Mouse (Mus musculus): Measurements from ENCODE around the gene Gm45233. TPM values are rescaled to one million over a fixed set of nuclear protein-coding genes. Genes with fewer than 3 reads are reported as not detected.

Gm45233 gene
- polyA plus RNA-seq, 1 experiment: 0.75 TPM

- TF ChIP-seq GATA1 (IDR thresholded peaks at IDR 0.05; ENCODE audit: borderline replicate concordance, low read length) (no peak), FLI1 (IDR thresholded peaks at IDR 0.05; ENCODE audit: low read length) (no peak)
- Histone ChIP-seq H3K27me3 (replicated peaks) (no peaks in the 10 kb centered on the region), H3K9me3 (no peaks in the 10 kb centered on the region), H3K36me3 (replicated peaks; ENCODE audit: low read length) (peaks cover 27% of the 10 kb centered on the region), H3K4me1 (peaks cover 92% of the 10 kb centered on the region), H3K4me3 (replicated peaks) (peak overlapping the region; percentile 92)
These were observed 607 bp upstream of the Gm45233 start for GRCm38 (mm10) chr7:43443126-43443916.

GRCm38 (mm10) chr7:43447801-43448200 lies 3.9 kb downstream of the Gm45233 start:
- H3K4me1 ChIP-seq: peaks cover 89% of the 10 kb centered on the region
- peaks cover 69% of the 10 kb centered on the region for H3K36me3 ChIP-seq (replicated peaks; ENCODE audit: low read length)
- H3K4me3 ChIP-seq (replicated peaks): no peak overlapping the region
- TF ChIP-seq GATA1 (IDR thresholded peaks at IDR 0.05; ENCODE audit: borderline replicate concordance, low read length): no peak
- no peak for TF ChIP-seq FLI1 (IDR thresholded peaks at IDR 0.05; ENCODE audit: low read length)
- no peaks in the 10 kb centered on the region for H3K9me3 ChIP-seq
- no peaks in the 10 kb centered on the region for H3K27me3 ChIP-seq (replicated peaks)

- Histone ChIP-seq H3K27me3 (replicated peaks) (no peaks in the 10 kb centered on the region), H3K9me3 (no peaks in the 10 kb centered on the region), H3K4me1 (peaks cover 90% of the 10 kb centered on the region), H3K36me3 (replicated peaks; ENCODE audit: low read length) (peaks cover 73% of the 10 kb centered on the region), H3K4me3 (replicated peaks) (peak overlapping the region; percentile 59)
- no peak for TF ChIP-seq GATA1 (IDR thresholded peaks at IDR 0.05; ENCODE audit: borderline replicate concordance, low read length)
- no peak for TF ChIP-seq FLI1 (IDR thresholded peaks at IDR 0.05; ENCODE audit: low read length)
These were observed 4.3 kb downstream of the Gm45233 start for GRCm38 (mm10) chr7:43448246-43448645.

GRCm38 (mm10) chr7:43449811-43450210 lies 5.9 kb downstream of the Gm45233 start:
- Histone ChIP-seq H3K27me3 (replicated peaks) (no peaks in the 10 kb centered on the region), H3K4me1 (peaks cover 87% of the 10 kb centered on the region), H3K4me3 (replicated peaks) (no peak overlapping the region), H3K9me3 (no peaks in the 10 kb centered on the region), H3K36me3 (replicated peaks; ENCODE audit: low read length) (peaks cover 89% of the 10 kb centered on the region)
- no peak for TF ChIP-seq FLI1 (IDR thresholded peaks at IDR 0.05; ENCODE audit: low read length)
- no peak for TF ChIP-seq GATA1 (IDR thresholded peaks at IDR 0.05; ENCODE audit: borderline replicate concordance, low read length)

- no peaks in the 10 kb centered on the region for H3K27me3 ChIP-seq (replicated peaks)
- TF ChIP-seq FLI1 (IDR thresholded peaks at IDR 0.05; ENCODE audit: low read length): no peak
- TF ChIP-seq GATA1 (IDR thresholded peaks at IDR 0.05; ENCODE audit: borderline replicate concordance, low read length): no peak
- peaks cover 68% of the 10 kb centered on the region for H3K4me1 ChIP-seq
- H3K4me3 ChIP-seq (replicated peaks): no peak overlapping the region
- H3K36me3 ChIP-seq (replicated peaks; ENCODE audit: low read length): peaks cover 96% of the 10 kb centered on the region
- H3K9me3 ChIP-seq: no peaks in the 10 kb centered on the region
These were observed 7.8 kb downstream of the Gm45233 start for GRCm38 (mm10) chr7:43451726-43452125.

GRCm38 (mm10) chr7:43452609-43453008 lies 8.7 kb downstream of the Gm45233 start:
- H3K36me3 ChIP-seq (replicated peaks; ENCODE audit: low read length): peaks cover 97% of the 10 kb centered on the region
- H3K4me1 ChIP-seq: peaks cover 59% of the 10 kb centered on the region
- TF ChIP-seq FLI1 (IDR thresholded peaks at IDR 0.05; ENCODE audit: low read length) (no peak), GATA1 (IDR thresholded peaks at IDR 0.05; ENCODE audit: borderline replicate concordance, low read length) (no peak)
- H3K27me3 ChIP-seq (replicated peaks): no peaks in the 10 kb centered on the region
- H3K4me3 ChIP-seq (replicated peaks): no peak overlapping the region
- no peaks in the 10 kb centered on the region for H3K9me3 ChIP-seq

- Histone ChIP-seq H3K27me3 (replicated peaks) (no peaks in the 10 kb centered on the region), H3K4me1 (peaks cover 47% of the 10 kb centered on the region), H3K9me3 (no peaks in the 10 kb centered on the region), H3K36me3 (replicated peaks; ENCODE audit: low read length) (peaks cover 94% of the 10 kb centered on the region), H3K4me3 (replicated peaks) (no peak overlapping the region)
- no peak for TF ChIP-seq GATA1 (IDR thresholded peaks at IDR 0.05; ENCODE audit: borderline replicate concordance, low read length)
These were observed 9.8 kb downstream of the Gm45233 start for GRCm38 (mm10) chr7:43453599-43454355.

- Histone ChIP-seq H3K27me3 (replicated peaks) (no peaks in the 10 kb centered on the region), H3K36me3 (replicated peaks; ENCODE audit: low read length) (peaks cover 88% of the 10 kb centered on the region), H3K9me3 (no peaks in the 10 kb centered on the region), H3K4me3 (replicated peaks) (no peak overlapping the region), H3K4me1 (peaks cover 41% of the 10 kb centered on the region)
- no peak for TF ChIP-seq GATA1 (IDR thresholded peaks at IDR 0.05; ENCODE audit: borderline replicate concordance, low read length)
- TF ChIP-seq FLI1 (IDR thresholded peaks at IDR 0.05; ENCODE audit: low read length): no peak
These were observed 10.4 kb downstream of the Gm45233 start for GRCm38 (mm10) chr7:43454371-43454770.

GRCm38 (mm10) chr7:43462851-43463250 lies 18.9 kb downstream of the Gm45233 start, which contains the start of gene Vsig10l:
Vsig10l (plus strand) TSS chr7:43463151.
- Histone ChIP-seq H3K4me1 (peaks cover 45% of the 10 kb centered on the region), H3K4me3 (replicated peaks) (peak within 1 kb of the TSS; percentile 23), H3K36me3 (replicated peaks; ENCODE audit: low read length) (peaks cover 15% of the 10 kb centered on the region), H3K27me3 (replicated peaks) (peaks cover 11% of the 10 kb centered on the region), H3K9me3 (no peaks in the 10 kb centered on the region)
- TF ChIP-seq GATA1 (IDR thresholded peaks at IDR 0.05; ENCODE audit: borderline replicate concordance, low read length) (no peak), FLI1 (IDR thresholded peaks at IDR 0.05; ENCODE audit: low read length) (no peak)

- H3K9me3 ChIP-seq: no peaks in the 10 kb centered on the region
- peaks cover 17% of the 10 kb centered on the region for H3K36me3 ChIP-seq (replicated peaks; ENCODE audit: low read length)
- H3K4me1 ChIP-seq: peaks cover 45% of the 10 kb centered on the region
- H3K4me3 ChIP-seq (replicated peaks): no peak overlapping the region
- peaks cover 11% of the 10 kb centered on the region for H3K27me3 ChIP-seq (replicated peaks)
- no peak for TF ChIP-seq GATA1 (IDR thresholded peaks at IDR 0.05; ENCODE audit: borderline replicate concordance, low read length)
These were observed 20.0 kb downstream of the Gm45233 start for GRCm38 (mm10) chr7:43463976-43464375.

Measured in megakaryocyte, embryonic 14.5 days (primary cell).